Mouse (Mus musculus): ENCODE results near the gene Rfx8.

DNA sequence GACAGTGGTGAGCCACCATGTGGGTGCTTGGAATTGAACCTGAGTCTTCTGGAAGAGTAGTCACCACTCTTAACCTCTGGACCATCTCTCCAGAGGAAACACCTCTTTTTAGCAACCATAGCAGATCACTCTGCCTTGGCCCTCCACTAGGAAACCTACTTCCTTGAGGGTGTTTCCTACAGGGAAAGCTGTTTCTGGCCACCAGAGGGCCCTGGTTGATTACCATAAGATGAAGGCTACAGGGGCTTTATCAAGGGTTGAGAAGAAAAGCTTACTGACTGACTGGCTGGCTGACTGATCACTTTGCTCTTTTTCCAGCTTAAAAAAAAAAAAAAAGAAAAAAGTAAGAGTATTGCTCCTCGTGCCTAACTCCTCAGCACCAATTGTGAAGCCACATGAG lies 35.0 kb downstream of the Rfx8 start:
- TF ChIP-seq MAFK (IDR thresholded peaks at IDR 0.05; ENCODE audit: insufficient read depth, low read depth, low read length) (no peak), ZC3H11A (IDR thresholded peaks at IDR 0.05; ENCODE audit: borderline replicate concordance, low read depth, low read length) (peak; percentile 55; the same call in 1 of the 2 replicates), HCFC1 (IDR thresholded peaks at IDR 0.05; ENCODE audit: borderline replicate concordance, insufficient read depth, low read length) (no peak), CHD2 (IDR thresholded peaks at IDR 0.05; ENCODE audit: low read depth, low read length) (no peak)

All from ES-E14 (cell line).